Mouse (Mus musculus) liver, embryonic 15.5 days (tissue): ENCODE measurements around the gene Ksr2. TPM values are rescaled to one million over a fixed set of nuclear protein-coding genes. Genes with fewer than 3 reads are reported as not detected.

Experiments
- ATAC-seq: fragments of 200-750 bp; cut with Nextera tagmentation; 2 replicates; pipeline ENCODE4 v1.8.0; 2017; ENCODE audit warnings: moderate number of reproducible peaks, mild to moderate bottlenecking, moderate library complexity; ENCODE audit not compliant: insufficient read depth
- H3K27ac ChIP-seq: fragments of 300-500 bp; sonication (generic); replicated peaks from 2 replicates; pipeline ENCODE4 v1.5.1; 2015; ENCODE audit warnings: mild to moderate bottlenecking, inconsistent platforms
- H3K27me3 ChIP-seq: fragments of 300-500 bp; sonication (generic); 2 replicates; pipeline ENCODE4 v1.6.1; 2015; ENCODE audit warnings: mild to moderate bottlenecking, inconsistent platforms
- H3K36me3 ChIP-seq: fragments of 300-500 bp; sonication (generic); replicated peaks from 2 replicates; pipeline ENCODE4 v1.6.1; 2015; ENCODE audit warnings: moderate library complexity, mild to moderate bottlenecking, inconsistent platforms
- H3K4me1 ChIP-seq: fragments of 300-500 bp; sonication (generic); replicated peaks from 2 replicates; pipeline ENCODE4 v1.6.1; 2015; ENCODE audit warnings: inconsistent platforms
- H3K4me2 ChIP-seq: fragments of 300-500 bp; sonication (generic); 2 replicates; pipeline ENCODE4 v1.6.1; 2015; ENCODE audit warnings: moderate library complexity, mild to moderate bottlenecking, inconsistent platforms
- H3K4me3 ChIP-seq: fragments of 300-500 bp; sonication (generic); replicated peaks from 2 replicates; pipeline ENCODE4 v1.5.1; 2015; ENCODE audit warnings: mild to moderate bottlenecking, inconsistent platforms
- H3K9ac ChIP-seq: fragments of 300-500 bp; sonication (generic); 2 replicates; pipeline ENCODE4 v1.6.1; 2015; ENCODE audit warnings: moderate library complexity, mild to moderate bottlenecking, inconsistent platforms
- H3K9me3 ChIP-seq: fragments of 300-500 bp; sonication (generic); replicated peaks from 2 replicates; pipeline ENCODE4 v1.6.1; 2016; ENCODE audit warnings: inconsistent platforms
- WGBS: fragments of 180-500 bp; shearing (Covaris S2); methylation state at CpG from one replicate; pipeline ENCODE4 v1.1.7; 2015; ENCODE audit warnings: mixed read lengths; ENCODE audit not compliant: insufficient replicate concordance; 5-methylcytosine and 5-hydroxymethylcytosine counted together
- polyA plus RNA-seq: library from polyadenylated mRNA; unstranded; fragments of >200 nt; fragmentation: Nextera tagmentation; extraction: Ambion mirVana; gene quantifications from 2 replicates; pipeline ENCODE4 v1.2.1, GENCODE M21; 2015

Ksr2 gene
- polyA plus RNA-seq, 1 experiment from 2014 or later, result 0.10 TPM

GRCm38 (mm10) chr5:117659596-117659995 lies 245.8 kb downstream of the Ksr2 start:
- H3K9me3 ChIP-seq, result no peaks in the 10 kb centered on the region
- no peak for ATAC-seq
- H3K4me1 ChIP-seq, result no peaks in the 10 kb centered on the region
- H3K4me2 ChIP-seq, result no peak overlapping the region
- H3K4me3 ChIP-seq, result no peak overlapping the region
- H3K9ac ChIP-seq, result no peak overlapping the region
- H3K27ac ChIP-seq, result no peak overlapping the region
- no peaks in the 10 kb centered on the region for H3K27me3 ChIP-seq
- H3K36me3 ChIP-seq, result no peaks in the 10 kb centered on the region
- WGBS, result 66% methylated on average over 13 of the region's 13 CpGs

GRCm38 (mm10) chr5:117665181-117665580 lies 251.4 kb downstream of the Ksr2 start:
- Histone ChIP-seq H3K9me3 (no peaks in the 10 kb centered on the region), H3K27ac (no peak overlapping the region), H3K4me1 (no peaks in the 10 kb centered on the region), H3K4me3 (no peak overlapping the region), H3K4me2 (no peak overlapping the region), H3K9ac (no peak overlapping the region), H3K27me3 (no peaks in the 10 kb centered on the region), H3K36me3 (no peaks in the 10 kb centered on the region)
- WGBS, result 10% methylated on average over 9 of the region's 9 CpGs
- no peak for ATAC-seq

DNA sequence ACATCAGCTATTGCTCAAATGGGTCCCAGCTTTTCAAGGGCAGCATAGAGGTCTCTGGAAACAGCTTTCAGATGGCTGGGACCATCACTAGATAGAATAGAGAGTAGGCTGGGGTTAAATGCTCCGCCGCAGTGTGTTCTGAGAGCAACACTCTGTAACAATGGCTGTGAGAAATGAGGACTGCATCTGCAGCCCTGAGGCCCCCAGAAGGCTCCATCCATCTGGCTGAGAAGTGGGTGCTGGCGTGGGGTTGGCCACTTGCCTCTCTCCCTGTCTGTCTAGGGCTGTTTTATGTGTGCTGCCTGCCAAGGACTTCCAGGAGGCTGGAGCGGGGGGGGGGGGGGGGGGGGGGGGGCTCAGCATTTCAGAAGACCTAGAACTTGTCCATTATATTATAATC lies 253.5 kb downstream of the Ksr2 start:
- 59% methylated on average over 3 of the region's 4 CpGs for WGBS
- Histone ChIP-seq H3K4me2 (no peak overlapping the region), H3K36me3 (no peaks in the 10 kb centered on the region), H3K9me3 (no peaks in the 10 kb centered on the region), H3K27ac (no peak overlapping the region), H3K9ac (no peak overlapping the region), H3K4me3 (no peak overlapping the region), H3K4me1 (no peaks in the 10 kb centered on the region), H3K27me3 (no peaks in the 10 kb centered on the region)
- ATAC-seq, result no peak

- no peak overlapping the region for H3K4me3 ChIP-seq
- H3K9me3 ChIP-seq, result no peaks in the 10 kb centered on the region
- H3K9ac ChIP-seq, result no peak overlapping the region
- H3K4me1 ChIP-seq, result no peaks in the 10 kb centered on the region
- ATAC-seq, result no peak
- no peaks in the 10 kb centered on the region for H3K36me3 ChIP-seq
- no peak overlapping the region for H3K4me2 ChIP-seq
- no peaks in the 10 kb centered on the region for H3K27me3 ChIP-seq
- 71% methylated on average over 4 of the region's 4 CpGs for WGBS
- H3K27ac ChIP-seq, result no peak overlapping the region
Observed at GRCm38 (mm10) chr5:117669265-117669664, 255.5 kb downstream of the Ksr2 start.

DNA sequence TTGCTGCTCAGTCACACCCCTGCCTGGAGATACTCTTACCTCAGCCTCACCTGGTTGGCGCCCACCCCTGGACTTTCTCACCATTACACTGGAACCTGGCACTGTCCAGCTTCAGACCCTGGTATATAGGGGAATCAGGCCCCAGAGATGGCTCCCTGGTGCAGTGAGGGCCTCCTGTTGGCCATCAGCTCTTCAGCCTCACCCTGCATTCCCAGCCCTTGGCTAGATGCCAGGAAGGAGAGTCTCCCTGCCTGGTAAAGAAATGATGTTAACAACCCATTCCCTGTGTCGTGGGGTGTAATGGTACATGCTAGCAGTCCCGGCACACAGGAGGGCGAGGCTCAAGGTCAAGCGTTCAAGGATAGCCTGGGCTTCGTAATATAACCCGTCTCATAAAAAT lies 256.0 kb downstream of the Ksr2 start:
- Histone ChIP-seq H3K4me3 (no peak overlapping the region), H3K9ac (no peak overlapping the region), H3K9me3 (no peaks in the 10 kb centered on the region), H3K27ac (no peak overlapping the region), H3K4me2 (no peak overlapping the region), H3K4me1 (no peaks in the 10 kb centered on the region), H3K27me3 (no peaks in the 10 kb centered on the region), H3K36me3 (no peaks in the 10 kb centered on the region)
- WGBS, result 63% methylated on average over 7 of the region's 7 CpGs
- ATAC-seq, result no peak

DNA sequence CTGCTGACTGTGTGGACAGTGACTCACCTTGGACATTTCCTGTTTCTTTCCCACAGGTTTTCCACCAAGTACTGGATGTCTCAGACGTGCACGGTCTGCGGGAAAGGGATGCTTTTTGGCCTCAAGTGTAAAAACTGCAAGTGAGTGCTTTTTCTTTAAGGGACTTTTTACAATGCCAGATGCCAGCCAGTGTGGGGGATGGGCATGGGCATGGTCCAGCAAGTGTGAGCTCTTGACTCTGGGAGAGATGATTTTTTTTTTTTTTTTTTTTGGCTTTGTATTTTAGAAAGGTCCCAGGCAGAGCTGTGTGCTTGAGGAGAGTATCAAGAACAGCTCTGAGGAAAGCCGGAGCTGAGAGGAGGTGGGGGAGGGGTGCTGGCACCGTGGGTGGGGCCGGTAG lies 257.6 kb downstream of the Ksr2 start:
- H3K4me1 ChIP-seq, result no peaks in the 10 kb centered on the region
- H3K9ac ChIP-seq, result no peak overlapping the region
- H3K27me3 ChIP-seq, result no peaks in the 10 kb centered on the region
- H3K27ac ChIP-seq, result no peak overlapping the region
- H3K9me3 ChIP-seq, result no peaks in the 10 kb centered on the region
- H3K4me3 ChIP-seq, result no peak overlapping the region
- no peak for ATAC-seq
- no peak overlapping the region for H3K4me2 ChIP-seq
- no peaks in the 10 kb centered on the region for H3K36me3 ChIP-seq
- WGBS, result 47% methylated on average over 6 of the region's 6 CpGs

DNA sequence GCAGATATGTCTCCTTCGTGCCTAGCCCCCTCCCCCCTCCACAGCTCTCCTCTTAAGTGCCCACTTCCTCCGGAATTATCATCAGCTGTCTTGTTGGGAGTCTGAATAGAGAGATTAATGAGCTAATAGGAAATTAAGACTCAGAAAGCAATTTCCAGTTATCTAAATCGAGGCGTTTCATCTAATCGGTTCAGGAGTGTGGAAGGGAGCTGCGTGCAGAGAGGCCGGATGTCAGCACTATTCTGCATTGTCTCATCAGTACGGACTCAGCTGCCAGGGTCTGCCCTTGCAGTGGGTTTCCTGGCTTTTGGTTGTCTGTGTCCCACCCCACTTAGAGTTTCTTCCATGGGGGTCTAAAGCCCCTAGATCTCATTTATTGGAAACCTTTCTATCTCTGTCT lies 262.0 kb downstream of the Ksr2 start:
- no peaks in the 10 kb centered on the region for H3K36me3 ChIP-seq
- H3K9me3 ChIP-seq, result no peaks in the 10 kb centered on the region
- ATAC-seq, result no peak
- H3K4me2 ChIP-seq, result no peak overlapping the region
- H3K27me3 ChIP-seq, result no peaks in the 10 kb centered on the region
- H3K4me1 ChIP-seq, result no peaks in the 10 kb centered on the region
- WGBS, result 72% methylated on average over 8 of the region's 8 CpGs
- no peak overlapping the region for H3K9ac ChIP-seq
- H3K4me3 ChIP-seq, result no peak overlapping the region
- H3K27ac ChIP-seq, result no peak overlapping the region

GRCm38 (mm10) chr5:117677231-117677630 lies 263.4 kb downstream of the Ksr2 start:
- no peak overlapping the region for H3K4me3 ChIP-seq
- no peaks in the 10 kb centered on the region for H3K9me3 ChIP-seq
- H3K27me3 ChIP-seq, result no peaks in the 10 kb centered on the region
- 66% methylated on average over 6 of the region's 6 CpGs for WGBS
- no peak overlapping the region for H3K4me2 ChIP-seq
- H3K9ac ChIP-seq, result no peak overlapping the region
- no peaks in the 10 kb centered on the region for H3K36me3 ChIP-seq
- ATAC-seq, result no peak
- H3K4me1 ChIP-seq, result no peaks in the 10 kb centered on the region
- H3K27ac ChIP-seq, result no peak overlapping the region

DNA sequence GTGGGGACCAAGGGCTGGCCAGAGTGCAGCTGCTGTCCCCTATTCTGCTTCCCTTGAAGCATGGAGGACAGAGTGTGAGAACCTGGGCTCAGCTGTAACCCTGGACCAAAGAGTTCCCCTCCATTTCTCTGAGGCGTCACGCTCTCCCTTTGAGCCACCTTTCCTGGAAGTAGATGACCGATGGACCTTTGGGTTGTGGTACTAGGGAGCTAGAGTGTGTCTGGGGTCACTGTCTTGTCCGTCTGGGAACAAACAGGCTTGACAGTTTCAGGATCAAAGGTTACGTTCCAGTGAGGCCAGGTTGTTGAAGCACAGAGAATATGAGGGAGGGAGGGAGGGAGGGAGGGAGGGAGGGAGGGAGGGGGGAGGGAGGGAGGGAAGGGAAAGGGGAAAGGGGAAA lies 264.6 kb downstream of the Ksr2 start:
- ATAC-seq, result no peak
- H3K4me1 ChIP-seq, result no peaks in the 10 kb centered on the region
- no peak overlapping the region for H3K4me2 ChIP-seq
- no peak overlapping the region for H3K9ac ChIP-seq
- no peak overlapping the region for H3K27ac ChIP-seq
- 39% methylated on average over 5 of the region's 5 CpGs for WGBS
- H3K36me3 ChIP-seq, result no peaks in the 10 kb centered on the region
- H3K27me3 ChIP-seq, result no peaks in the 10 kb centered on the region
- no peak overlapping the region for H3K4me3 ChIP-seq
- H3K9me3 ChIP-seq, result no peaks in the 10 kb centered on the region

GRCm38 (mm10) chr5:117682226-117682625 lies 268.4 kb downstream of the Ksr2 start:
- H3K27ac ChIP-seq, result no peak overlapping the region
- H3K27me3 ChIP-seq, result no peaks in the 10 kb centered on the region
- H3K9ac ChIP-seq, result no peak overlapping the region
- H3K4me1 ChIP-seq, result no peaks in the 10 kb centered on the region
- ATAC-seq, result no peak
- no peaks in the 10 kb centered on the region for H3K9me3 ChIP-seq
- no peaks in the 10 kb centered on the region for H3K36me3 ChIP-seq
- WGBS, result 71% methylated on average over 3 of the region's 3 CpGs
- H3K4me2 ChIP-seq, result no peak overlapping the region
- no peak overlapping the region for H3K4me3 ChIP-seq

- ATAC-seq, result no peak
- Histone ChIP-seq H3K4me3 (no peak overlapping the region), H3K36me3 (no peaks in the 10 kb centered on the region), H3K4me1 (no peaks in the 10 kb centered on the region), H3K9ac (no peak overlapping the region), H3K4me2 (no peak overlapping the region), H3K9me3 (no peaks in the 10 kb centered on the region), H3K27ac (no peak overlapping the region), H3K27me3 (no peaks in the 10 kb centered on the region)
- WGBS, result 76% methylated on average over 8 of the region's 8 CpGs
Observed at GRCm38 (mm10) chr5:117684491-117684890, 270.7 kb downstream of the Ksr2 start.

- H3K9me3 ChIP-seq, result no peaks in the 10 kb centered on the region
- WGBS, result 31% methylated on average over 4 of the region's 4 CpGs
- H3K27me3 ChIP-seq, result no peaks in the 10 kb centered on the region
- no peaks in the 10 kb centered on the region for H3K36me3 ChIP-seq
- H3K9ac ChIP-seq, result no peak overlapping the region
- H3K27ac ChIP-seq, result no peak overlapping the region
- no peak for ATAC-seq
- no peaks in the 10 kb centered on the region for H3K4me1 ChIP-seq
- H3K4me2 ChIP-seq, result no peak overlapping the region
- no peak overlapping the region for H3K4me3 ChIP-seq
Observed at GRCm38 (mm10) chr5:117687770-117688352, 274.1 kb downstream of the Ksr2 start.
